Mouse (Mus musculus): ENCODE measurements around the gene Fsip1.
"Not testable (repeated sequence)": the region's sequence is repeated elsewhere in the genome, so short reads cannot be mapped to it uniquely, and the experiment has no call there.

Gene Fsip1

GRCm38 (mm10) chr2:118174558-118175383 lies 82.0 kb downstream of the Fsip1 start:
- DNase-seq (ENCODE audit: low read depth): no peak

- no peak for DNase-seq (ENCODE audit: low read depth)
Measured at GRCm38 (mm10) chr2:118168225-118168624, 88.5 kb downstream of the Fsip1 start.

- DNase-seq (ENCODE audit: low read depth): no peak
Measured at GRCm38 (mm10) chr2:118167731-118168130, 89.0 kb downstream of the Fsip1 start.

DNA sequence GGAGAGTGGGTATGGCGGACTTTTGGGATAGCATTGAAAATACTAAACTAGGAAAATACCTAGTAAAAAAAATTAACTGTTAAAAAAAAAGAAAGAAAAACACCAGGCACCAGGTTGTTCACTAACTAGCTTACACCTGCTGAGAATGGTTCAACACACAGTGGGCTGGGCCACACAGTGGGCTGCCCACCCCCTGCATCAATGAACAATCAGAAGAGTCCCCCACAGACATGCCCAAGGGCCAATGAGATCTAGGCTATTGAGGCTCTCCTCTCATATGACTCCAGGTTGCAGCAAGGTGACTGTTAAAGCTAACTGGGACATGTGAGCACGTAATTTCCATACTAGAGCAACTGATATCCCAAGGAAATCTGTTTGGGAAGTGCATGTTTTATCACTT lies 91.1 kb downstream of the Fsip1 start:
- no peak for DNase-seq (ENCODE audit: low read depth)

- no peak for DNase-seq (ENCODE audit: low read depth)
Measured at GRCm38 (mm10) chr2:118164137-118164536, 92.6 kb downstream of the Fsip1 start.

DNA sequence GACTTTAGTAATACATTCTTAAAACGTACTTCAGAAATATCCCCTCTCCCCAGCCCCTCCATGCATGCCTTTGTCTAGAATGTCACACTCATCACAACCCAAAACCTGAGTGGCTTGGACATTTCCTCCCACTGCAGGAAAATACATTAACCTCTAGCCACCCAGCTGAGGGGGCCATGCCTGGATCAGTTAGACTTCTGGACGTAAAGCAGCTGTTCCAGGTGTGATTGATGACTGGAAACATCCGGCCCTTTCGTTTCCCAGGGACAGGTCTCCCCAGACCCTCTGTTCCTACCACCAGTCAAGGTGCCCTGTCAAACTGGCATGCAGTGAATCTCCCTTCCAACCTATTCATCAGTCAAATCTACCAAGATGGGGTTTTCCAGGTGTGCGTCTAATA lies 94.3 kb downstream of the Fsip1 start:
- no peak for DNase-seq (ENCODE audit: low read depth)

DNA sequence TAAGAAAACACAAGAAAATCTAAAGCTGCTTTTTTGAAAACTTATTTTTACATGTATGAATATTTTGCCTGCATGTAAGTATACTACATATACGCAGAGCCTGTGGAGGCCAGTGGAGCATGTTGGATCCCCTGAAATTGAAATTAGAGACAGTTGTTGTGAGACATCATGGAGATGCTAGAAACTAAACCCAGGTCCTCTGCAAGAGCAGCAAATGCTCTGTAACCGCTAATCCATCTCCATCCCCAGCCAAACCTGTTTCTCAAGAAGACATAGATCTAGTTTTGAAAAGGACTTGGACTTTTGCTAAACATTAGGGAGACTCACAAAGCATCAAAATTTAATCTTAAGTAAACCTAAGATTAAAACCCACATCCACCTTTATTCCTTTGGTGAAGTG lies 95.8 kb downstream of the Fsip1 start:
- DNase-seq (ENCODE audit: low read depth): no peak

DNA sequence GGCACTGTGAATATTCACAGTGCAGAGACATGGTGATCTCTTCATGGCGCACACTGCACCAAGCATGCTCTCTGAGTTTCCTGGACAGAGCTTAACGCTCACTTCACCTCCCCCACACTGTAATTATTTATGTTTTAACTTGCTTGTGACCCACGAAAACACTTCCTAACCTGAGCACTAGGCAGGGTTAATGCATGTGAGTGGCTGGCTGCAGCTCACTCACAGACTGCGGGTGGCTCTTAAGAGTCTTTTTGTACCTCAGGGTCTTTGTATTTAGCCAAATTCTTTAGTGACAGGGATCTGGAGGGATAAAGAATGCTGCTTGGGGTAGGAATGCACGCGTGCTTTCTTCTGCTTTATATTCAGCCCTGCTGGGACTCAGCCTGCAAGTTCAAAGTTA lies 96.2 kb downstream of the Fsip1 start:
- no peak for DNase-seq (ENCODE audit: low read depth)

- no peak for DNase-seq (ENCODE audit: low read depth)
Measured at GRCm38 (mm10) chr2:118159126-118159525, 97.6 kb downstream of the Fsip1 start.

GRCm38 (mm10) chr2:118158095-118158494 lies 98.7 kb downstream of the Fsip1 start:
- no peak for DNase-seq (ENCODE audit: low read depth)

DNA sequence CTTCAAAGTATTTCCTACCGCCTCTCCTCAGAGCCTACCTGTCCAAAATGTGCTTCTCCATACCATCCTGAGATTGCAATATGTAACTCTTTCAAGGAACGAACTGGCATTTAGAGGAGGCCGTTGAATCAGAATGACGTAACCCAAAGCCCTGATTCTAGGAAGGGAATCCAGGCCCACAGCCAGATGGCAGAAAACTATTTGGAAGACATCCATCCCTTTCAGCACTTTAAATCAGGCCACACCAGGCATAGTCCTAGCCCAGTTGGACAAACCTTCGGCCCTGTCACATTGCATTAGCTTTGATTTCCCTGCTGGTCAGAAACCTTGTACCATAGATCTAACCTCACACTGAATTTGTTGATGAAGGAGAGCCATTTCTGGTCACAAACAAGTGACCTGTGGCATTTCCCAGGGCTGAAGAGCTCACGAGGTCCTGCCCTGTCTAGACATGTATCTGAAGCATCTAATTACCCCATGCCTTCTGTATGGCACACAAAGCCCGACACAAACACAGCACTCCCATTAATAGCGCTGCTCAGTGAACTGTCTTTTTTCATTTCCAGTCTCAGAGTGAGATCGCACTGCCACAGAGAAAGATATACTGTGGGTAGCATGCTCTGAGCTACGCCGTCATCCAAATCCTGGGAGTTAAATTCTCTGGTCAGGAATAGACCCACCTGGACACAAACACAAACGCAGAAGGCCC lies 106.8 kb downstream of the Fsip1 start:
- no peak for DNase-seq (ENCODE audit: low read depth)

DNA sequence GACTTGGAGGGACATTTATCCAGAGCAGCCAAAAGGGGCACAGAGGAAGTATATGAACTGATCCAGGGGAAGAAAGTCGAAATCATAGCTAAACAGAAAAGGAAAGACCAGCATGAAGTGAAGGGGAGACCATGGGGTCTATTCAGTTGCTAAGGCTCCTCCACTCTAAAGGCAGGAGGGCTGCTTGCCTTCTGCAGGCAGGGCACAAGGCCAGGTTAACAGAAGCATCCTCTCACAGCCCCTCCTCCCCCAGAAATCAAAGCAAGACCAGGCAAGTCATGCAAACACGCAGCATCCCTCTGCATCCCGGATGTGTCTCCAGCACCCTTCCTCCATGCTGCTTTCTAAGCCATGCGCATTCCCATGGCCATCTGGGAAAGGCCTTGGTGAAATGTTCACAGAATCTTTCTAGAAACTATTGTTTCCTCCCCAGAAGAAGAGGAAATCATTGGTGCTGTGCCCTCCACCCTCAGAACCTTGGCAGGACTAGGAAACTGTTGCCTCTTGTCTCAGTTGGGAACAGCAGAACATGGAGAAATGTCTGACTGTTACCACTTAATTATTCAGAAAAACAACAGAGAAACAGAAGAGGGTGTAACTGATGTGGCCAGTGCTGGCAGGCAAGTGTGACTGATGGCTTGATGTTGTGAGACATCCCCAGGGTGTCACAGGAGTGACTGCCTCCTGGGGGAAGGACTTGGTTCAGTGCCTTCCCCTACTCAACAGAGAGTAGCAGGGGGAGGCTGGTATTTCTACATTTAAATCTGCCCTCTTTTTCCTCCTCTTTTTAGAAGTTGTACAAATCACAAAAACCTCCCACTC lies 108.2 kb downstream of the Fsip1 start:
- no peak for DNase-seq (ENCODE audit: low read depth)

GRCm38 (mm10) chr2:118147749-118148148 lies 109.0 kb downstream of the Fsip1 start:
- DNase-seq (ENCODE audit: low read depth): not testable (repeated sequence)

- DNase-seq (ENCODE audit: low read depth): no peak
Measured at GRCm38 (mm10) chr2:118141651-118142050, 115.1 kb downstream of the Fsip1 start.

DNA sequence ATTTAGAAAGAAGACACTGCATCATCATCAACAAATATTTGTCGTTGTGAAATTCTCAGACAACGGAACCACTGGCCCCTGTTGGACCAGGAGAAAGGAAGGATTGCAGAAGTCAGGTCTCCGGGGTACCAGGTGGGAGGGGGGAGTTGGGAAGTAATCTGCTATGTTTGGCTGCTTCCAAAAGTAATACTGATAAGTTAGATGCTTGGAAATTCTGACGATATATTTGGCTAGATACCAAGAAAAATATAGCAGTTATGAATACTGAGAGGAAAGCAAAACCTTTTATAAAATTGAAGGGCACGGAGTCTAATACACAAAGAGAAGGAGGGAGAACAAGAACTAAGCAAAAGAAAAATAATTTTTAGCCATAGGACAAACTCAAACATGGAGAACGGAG lies 117.5 kb downstream of the Fsip1 start:
- DNase-seq (ENCODE audit: low read depth): no peak

GRCm38 (mm10) chr2:118137776-118138175 lies 119.0 kb downstream of the Fsip1 start:
- no peak for DNase-seq (ENCODE audit: low read depth)

DNA sequence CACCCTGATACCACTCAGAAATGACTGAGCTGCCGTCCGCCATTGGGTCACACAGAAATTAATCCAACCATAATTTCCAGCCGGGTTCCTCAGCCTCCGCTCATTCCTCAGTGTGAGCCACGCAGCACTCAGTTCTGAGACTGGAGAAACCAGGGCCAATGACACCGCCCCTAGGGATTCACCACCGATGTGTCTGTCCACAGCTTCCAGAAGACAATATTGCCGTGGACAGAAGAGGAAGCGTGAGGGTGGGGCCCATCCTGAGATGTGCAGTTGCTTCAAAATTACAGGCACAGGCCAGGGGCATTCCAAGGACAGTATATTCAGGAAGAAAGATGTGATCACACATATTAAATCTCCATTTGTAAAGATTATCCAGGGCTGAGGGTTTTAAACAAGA lies 119.7 kb downstream of the Fsip1 start:
- DNase-seq (ENCODE audit: low read depth): no peak

DNA sequence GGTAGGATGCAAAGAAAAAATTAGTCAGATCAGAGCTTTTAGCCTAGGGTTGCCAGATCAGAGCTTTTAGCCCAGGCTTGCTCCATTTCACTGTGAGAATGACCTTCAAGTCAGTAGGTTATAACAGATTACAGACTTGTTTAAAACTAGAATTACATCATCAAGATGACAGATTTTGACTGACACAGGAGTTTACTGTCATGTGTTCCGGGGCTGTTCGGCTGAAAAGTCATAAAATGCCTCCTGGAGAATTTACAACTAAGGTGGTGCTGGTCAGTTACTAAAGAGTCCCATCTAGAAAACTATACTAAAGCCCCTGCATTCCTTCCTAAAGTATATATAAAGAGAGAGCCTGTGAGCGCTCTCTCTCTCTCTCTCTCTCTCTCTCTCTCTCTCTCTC lies 128.5 kb downstream of the Fsip1 start:
- no peak for DNase-seq (ENCODE audit: low read depth)

GRCm38 (mm10) chr2:118127516-118128288 lies 129.1 kb downstream of the Fsip1 start:
- DNase-seq (ENCODE audit: low read depth): no peak

- DNase-seq (ENCODE audit: low read depth): no peak
Measured at GRCm38 (mm10) chr2:118125943-118126470, 130.8 kb downstream of the Fsip1 start.

- DNase-seq (ENCODE audit: low read depth): no peak
Measured at GRCm38 (mm10) chr2:118125211-118125939, 131.4 kb downstream of the Fsip1 start.

All from c-Kit-positive CD71-negative TER-119-negative erythroid progenitor cells, embryonic 14.5 days (primary cell).